Mouse (Mus musculus) hindbrain, embryonic 11.5 days (tissue): ENCODE data around the gene Begain. TPM values are rescaled to one million over a fixed set of nuclear protein-coding genes. Genes with fewer than 3 reads are reported as not detected.
A peak's percentile ranks its signal among the peaks of the same experiment; 100 is the strongest.

Experiments used
- ATAC-seq: fragments of 200-750 bp; cut with Nextera tagmentation; 2 replicates; pipeline ENCODE4 v1.8.0; 2017; ENCODE audit warnings: mild to moderate bottlenecking, moderate TSS enrichment, moderate library complexity; ENCODE audit not compliant: low FRiP score
- DNase-seq: peaks from one replicate; pipeline ENCODE4 v3.0.0-alpha.2; 2015; ENCODE audit warnings: low spot score
- H3K27ac ChIP-seq: fragments of 300-500 bp; sonication (generic); 2 replicates; pipeline ENCODE4 v1.5.1; 2014; ENCODE audit warnings: mild to moderate bottlenecking, low read depth, low read length
- H3K27me3 ChIP-seq: fragments of 300-500 bp; sonication (generic); 2 replicates; pipeline ENCODE4 v1.6.1; 2014; ENCODE audit warnings: mild to moderate bottlenecking, low read length, moderate library complexity, mixed read lengths; ENCODE audit not compliant: control insufficient read depth, insufficient read depth
- H3K36me3 ChIP-seq: fragments of 300-500 bp; sonication (generic); 2 replicates; pipeline ENCODE4 v1.6.1; 2014; ENCODE audit warnings: mild to moderate bottlenecking, low read length, moderate library complexity, mixed read lengths; ENCODE audit not compliant: control insufficient read depth, insufficient read depth
- H3K4me1 ChIP-seq: fragments of 300-500 bp; sonication (generic); replicated peaks from 2 replicates; pipeline ENCODE4 v1.6.1; 2014; ENCODE audit warnings: low read length, mixed read lengths; ENCODE audit not compliant: control insufficient read depth, insufficient read depth
- H3K4me2 ChIP-seq: fragments of 300-500 bp; sonication (generic); replicated peaks from 2 replicates; pipeline ENCODE4 v1.6.1; 2014; ENCODE audit warnings: mild to moderate bottlenecking, low read depth, low read length
- H3K4me3 ChIP-seq: fragments of 300-500 bp; sonication (generic); 2 replicates; pipeline ENCODE4 v1.5.1; 2014; ENCODE audit warnings: low read depth, low read length
- H3K9ac ChIP-seq: fragments of 300-500 bp; sonication (generic); 2 replicates; pipeline ENCODE4 v1.6.1; 2014; ENCODE audit warnings: low read depth, low read length
- H3K9me3 ChIP-seq: fragments of 300-500 bp; sonication (generic); 2 replicates; pipeline ENCODE4 v1.6.1; 2016; ENCODE audit warnings: low read length; ENCODE audit not compliant: control insufficient read depth
- WGBS: fragments of 180-500 bp; shearing (Covaris S2); extraction: QIAGEN DNeasy Blood & Tissue Kit; methylation state at CpG from one replicate; pipeline ENCODE4 v1.1.7; 2014; 5-methylcytosine and 5-hydroxymethylcytosine counted together
- polyA plus RNA-seq: library from polyadenylated mRNA; unstranded; fragments of >200 nt; fragmentation: Nextera tagmentation; extraction: Ambion mirVana; gene quantifications from 2 replicates; pipeline ENCODE4 v1.2.1, GENCODE M21; 2014

Begain gene
- polyA plus RNA-seq = 13.0 and 16.1 TPM in 2 replicates

- Histone ChIP-seq H3K36me3 (no peaks in the 10 kb centered on the region), H3K9me3 (no peaks in the 10 kb centered on the region), H3K4me2 (peak within 1 kb of the TSS; percentile 85), H3K9ac (peak within 1 kb of the TSS; percentile 84), H3K4me3 (peak within 1 kb of the TSS; percentile 60), H3K27me3 (no peaks in the 10 kb centered on the region), H3K4me1 (peaks cover 4% of the 10 kb centered on the region; the same call in 1 of the 2 replicates), H3K27ac (no peak within 1 kb of the TSS)
- 4% methylated on average over 17 of the region's 48 CpGs for WGBS
- DNase-seq (peak; percentile 54), ATAC-seq (peak; percentile 62)
These were observed at the start of gene Begain for GRCm38 (mm10) chr12:109068167-109068653. Gene Begain (minus strand): TSS chr12:109068217.

GRCm38 (mm10) chr12:109115707-109116106 is 47.7 kb upstream of the Begain start:
- 73% methylated on average over 8 of the region's 8 CpGs for WGBS
- H3K27ac ChIP-seq = no peak overlapping the region
- ATAC-seq (no peak), DNase-seq (no peak)
- no peaks in the 10 kb centered on the region for H3K27me3 ChIP-seq
- no peak overlapping the region for H3K4me3 ChIP-seq
- H3K9ac ChIP-seq = no peak overlapping the region
- no peaks in the 10 kb centered on the region for H3K36me3 ChIP-seq
- no peaks in the 10 kb centered on the region for H3K9me3 ChIP-seq
- H3K4me1 ChIP-seq = no peaks in the 10 kb centered on the region
- no peak overlapping the region for H3K4me2 ChIP-seq

DNA sequence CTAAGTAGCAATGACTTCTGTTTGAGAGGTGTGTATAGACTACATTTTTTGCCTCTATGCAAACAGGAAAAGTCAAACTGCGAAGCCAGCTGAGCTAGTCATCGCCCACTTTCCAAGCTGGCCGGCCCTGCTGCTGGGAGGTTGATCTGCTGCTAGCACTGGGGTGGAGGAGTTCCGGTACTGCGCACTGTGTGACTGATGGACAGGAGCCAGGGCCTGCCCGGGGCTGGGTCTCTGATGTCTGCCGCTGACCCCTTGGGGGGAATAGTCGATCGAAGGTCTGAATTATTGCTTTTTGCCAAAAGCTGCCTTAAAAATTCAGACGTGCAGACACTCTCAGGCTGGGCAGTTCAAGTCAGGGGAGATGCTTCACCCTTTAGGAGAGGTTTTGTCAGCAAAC is 47.1 kb upstream of the Begain start:
- H3K9me3 ChIP-seq = no peaks in the 10 kb centered on the region
- no peaks in the 10 kb centered on the region for H3K4me1 ChIP-seq
- H3K4me2 ChIP-seq = no peak overlapping the region
- no peak overlapping the region for H3K27ac ChIP-seq
- no peaks in the 10 kb centered on the region for H3K27me3 ChIP-seq
- no peaks in the 10 kb centered on the region for H3K36me3 ChIP-seq
- H3K4me3 ChIP-seq = no peak overlapping the region
- no peak overlapping the region for H3K9ac ChIP-seq
- DNase-seq = no peak
- ATAC-seq = no peak
- WGBS = 84% methylated on average over 10 of the region's 10 CpGs

DNA sequence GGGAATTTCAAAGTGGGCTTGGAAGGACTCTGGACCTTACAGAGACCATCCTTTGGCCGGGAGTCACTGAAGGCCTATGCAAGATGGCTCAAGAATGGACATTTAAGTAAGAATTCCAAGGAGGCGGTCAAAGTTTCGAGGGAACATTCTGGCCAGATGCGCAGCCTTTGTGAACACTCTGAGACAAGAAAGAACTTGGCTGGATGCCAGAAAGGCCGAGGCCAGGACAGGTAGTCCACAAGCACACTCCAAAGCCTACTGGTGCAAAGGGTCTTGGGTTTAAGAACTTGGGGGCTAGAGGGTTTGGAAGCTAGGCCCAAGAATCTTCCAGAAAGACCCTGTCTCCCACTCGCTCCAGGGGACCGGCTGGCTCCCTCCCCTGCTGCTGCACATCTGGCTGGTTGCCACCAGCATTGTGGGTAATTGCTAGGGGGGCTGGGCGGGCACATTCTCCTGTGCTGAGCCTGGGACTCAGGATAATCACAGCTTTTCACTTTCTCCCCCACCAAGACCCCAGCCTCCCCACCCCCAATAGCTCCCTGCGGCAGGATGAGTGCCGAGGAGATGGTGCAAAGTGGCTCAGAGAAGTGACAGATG is 45.1 kb upstream of the Begain start:
- Histone ChIP-seq H3K9ac (no peak overlapping the region), H3K9me3 (no peaks in the 10 kb centered on the region), H3K36me3 (no peaks in the 10 kb centered on the region), H3K4me2 (no peak overlapping the region), H3K4me1 (no peaks in the 10 kb centered on the region), H3K27ac (no peak overlapping the region), H3K4me3 (no peak overlapping the region), H3K27me3 (no peaks in the 10 kb centered on the region)
- ATAC-seq (no peak), DNase-seq (peak; percentile 7)
- WGBS = 66% methylated on average over 10 of the region's 10 CpGs

GRCm38 (mm10) chr12:109112354-109112995 is 44.5 kb upstream of the Begain start:
- H3K4me3 ChIP-seq = no peak overlapping the region
- no peak overlapping the region for H3K9ac ChIP-seq
- H3K27me3 ChIP-seq = no peaks in the 10 kb centered on the region
- no peaks in the 10 kb centered on the region for H3K9me3 ChIP-seq
- ATAC-seq = no peak
- H3K4me1 ChIP-seq = no peaks in the 10 kb centered on the region
- no peak overlapping the region for H3K27ac ChIP-seq
- H3K36me3 ChIP-seq = no peaks in the 10 kb centered on the region
- no peak for DNase-seq
- 61% methylated on average over 9 of the region's 9 CpGs for WGBS
- H3K4me2 ChIP-seq = no peak overlapping the region

DNA sequence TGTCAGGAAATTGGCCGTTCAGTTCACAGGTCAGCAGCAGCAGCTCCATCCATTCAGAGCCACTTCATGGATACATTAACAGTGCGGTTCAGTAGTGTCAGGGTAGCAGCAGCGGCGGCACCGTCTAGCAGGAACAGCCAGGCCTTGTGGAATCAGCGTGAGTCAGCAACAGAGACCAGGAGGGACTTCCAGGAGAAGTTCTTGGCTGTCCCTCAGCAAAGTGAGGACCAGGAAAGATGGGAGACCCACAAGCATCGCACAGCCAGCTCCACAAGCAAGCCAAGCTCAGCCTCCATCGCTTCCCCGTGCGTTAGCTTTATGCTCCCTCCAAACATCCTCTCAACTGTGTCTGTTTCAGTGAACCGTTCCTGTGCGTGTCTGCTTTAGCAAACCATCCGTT is 40.9 kb upstream of the Begain start:
- Histone ChIP-seq H3K27me3 (no peaks in the 10 kb centered on the region), H3K27ac (no peak overlapping the region), H3K4me2 (no peak overlapping the region), H3K9ac (no peak overlapping the region), H3K4me3 (no peak overlapping the region), H3K36me3 (no peaks in the 10 kb centered on the region), H3K4me1 (no peaks in the 10 kb centered on the region), H3K9me3 (no peaks in the 10 kb centered on the region)
- WGBS = 94% methylated on average over 13 of the region's 13 CpGs
- DNase-seq (no peak), ATAC-seq (no peak)

- Histone ChIP-seq H3K27ac (no peak overlapping the region), H3K4me1 (no peaks in the 10 kb centered on the region), H3K4me2 (no peak overlapping the region), H3K36me3 (no peaks in the 10 kb centered on the region), H3K9ac (no peak overlapping the region), H3K4me3 (no peak overlapping the region), H3K9me3 (no peaks in the 10 kb centered on the region), H3K27me3 (no peaks in the 10 kb centered on the region)
- WGBS = 85% methylated on average over 7 of the region's 7 CpGs
- DNase-seq (no peak), ATAC-seq (no peak)
These were observed 32.4 kb upstream of the Begain start for GRCm38 (mm10) chr12:109100381-109100780.

DNA sequence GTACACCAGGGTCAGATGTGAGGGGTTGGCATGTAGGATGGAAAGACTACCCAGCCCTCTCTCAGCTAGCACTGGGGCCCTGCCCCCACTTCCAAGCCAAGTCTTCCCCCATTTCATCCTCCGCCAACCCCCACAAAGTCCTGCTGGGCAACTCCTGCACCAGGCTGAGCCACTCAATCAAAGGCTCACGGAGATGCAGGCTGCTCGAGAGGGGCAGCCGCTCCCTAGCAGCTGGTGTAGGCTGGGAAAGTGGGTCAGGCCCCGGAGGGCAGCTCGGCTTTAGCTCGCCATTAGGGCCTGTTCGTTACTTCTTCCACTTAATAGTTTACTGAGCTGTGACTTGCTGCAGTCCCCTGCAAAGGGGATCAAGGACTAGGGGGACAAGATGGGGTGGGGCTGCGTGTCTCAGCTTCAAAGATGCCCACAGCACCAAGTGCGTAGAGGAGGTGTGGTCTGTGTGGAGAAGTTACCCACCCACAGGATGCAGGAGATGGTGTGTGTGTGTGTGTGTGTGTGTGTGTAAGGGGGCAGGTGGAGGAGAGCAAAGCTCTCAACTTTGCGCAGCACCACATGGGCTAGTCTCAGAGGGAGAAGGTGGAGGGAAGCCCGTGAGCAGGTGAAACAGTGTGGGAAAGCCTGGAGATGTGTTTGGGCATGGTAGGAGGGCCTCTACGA is 22.6 kb upstream of the Begain start:
- Histone ChIP-seq H3K27me3 (no peaks in the 10 kb centered on the region), H3K4me1 (no peaks in the 10 kb centered on the region), H3K9me3 (no peaks in the 10 kb centered on the region), H3K4me3 (no peak overlapping the region), H3K9ac (no peak overlapping the region), H3K36me3 (no peaks in the 10 kb centered on the region), H3K27ac (no peak overlapping the region), H3K4me2 (no peak overlapping the region)
- WGBS = 73% methylated on average over 13 of the region's 13 CpGs
- no peak for ATAC-seq
- no peak for DNase-seq
